ENCODE assay signal across 9 mouse cellular contexts in the genomic region with DNA sequence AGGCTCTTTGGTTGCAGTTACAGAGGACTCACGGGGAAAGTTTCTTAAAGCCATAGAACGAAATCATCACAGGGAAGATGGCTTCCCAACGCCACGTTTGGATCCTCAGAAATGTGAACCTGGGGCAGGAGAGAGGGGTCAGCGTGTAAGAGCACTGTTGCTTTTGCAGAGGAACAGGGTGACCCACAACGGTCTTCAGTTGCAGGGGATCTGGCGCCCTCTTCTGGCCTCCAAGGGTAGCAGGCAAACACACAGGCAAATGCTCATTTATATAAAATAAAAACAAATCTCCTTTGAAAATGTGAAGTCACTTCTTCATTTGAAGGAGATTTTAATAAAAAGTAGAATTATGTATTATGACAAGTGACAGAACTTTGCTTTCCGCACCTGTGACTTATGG.
A peak's percentile ranks its signal among the peaks of the same experiment; 100 is the strongest.
DNase-seq lines count a peak whose midpoint lies in the region; TF ChIP-seq lines count a peak whose summit lies in the region.
"Had no signal": no experiment of that assay in that cellular context is flagged by ENCODE, and none has a peak within 500 bp of the region (broad histone marks: within the 10 kb centered on the region; RNA-seq: fewer than 3 reads in every experiment).

No protein-coding gene starts in this region.

- no peak overlapping the region for H3K27ac ChIP-seq in bone marrow, adult 2 months (ENCODE audit: control insufficient read depth, insufficient read depth, low read depth, low read length, poor library complexity)
- no peak overlapping the region for H3K27ac ChIP-seq in embryonic fibroblast, embryonic 13.5 days (ENCODE audit: insufficient read depth, low read length)
- H3K27ac ChIP-seq: limb, embryonic 12.5 days had no signal

- intact Hi-C loops in heart, postnatal 25 days (cut with DNase I), result loop anchor here (1.0 to 2.0 kb wide), 2 partner anchors 142 to 304 kb away; no protein-coding TSS in a partner anchor

- H3K4me1 ChIP-seq in bone marrow, adult 2 months (ENCODE audit: control insufficient read depth, insufficient read depth, low read length), result no peaks in the 10 kb centered on the region
- H3K4me1 ChIP-seq in embryonic fibroblast, embryonic 13.5 days (ENCODE audit: control insufficient read depth, insufficient read depth, low read length), result no peaks in the 10 kb centered on the region
- H3K4me1 ChIP-seq: limb, embryonic 12.5 days had no signal

- DNase-seq in heart, adult 18-20 months, result peak; percentile 27 to 71
- no peak for DNase-seq in heart, postnatal 25 days (ENCODE audit: low spot score)
- DNase-seq in B cell, adult 2 months, result peak; percentile 56 to 60
- peak; percentile 83 for DNase-seq in kidney, postnatal 4 days
- DNase-seq in lung, postnatal 25 days (ENCODE audit: low spot score), result peak; percentile 50
- peak; percentile 79 for DNase-seq in thymus, postnatal 14 days

- WGBS in bone marrow, adult 2 months, result 29% methylated on average over 8 of the region's 8 CpGs

- TF ChIP-seq CTCF in bone marrow, adult 2 months (IDR thresholded peaks at IDR 0.05; ENCODE audit: control insufficient read depth, insufficient read depth, low read length), result peak; percentile 74
- TF ChIP-seq CTCF in embryonic fibroblast, embryonic 13.5 days (IDR thresholded peaks at IDR 0.05; ENCODE audit: borderline replicate concordance, insufficient read depth, low read length), result peak; percentile 86

- no peak for TF ChIP-seq POLR2A in bone marrow, adult 2 months (IDR thresholded peaks at IDR 0.05; ENCODE audit: borderline replicate concordance, control insufficient read depth, low read depth, low read length)
- no peak for TF ChIP-seq POLR2A in embryonic fibroblast, embryonic 13.5 days (IDR thresholded peaks at IDR 0.05; ENCODE audit: low read depth, low read length)

- H3K4me3 ChIP-seq in bone marrow, adult 2 months (replicated peaks; ENCODE audit: control insufficient read depth, low read depth, low read length), result no peak overlapping the region
- H3K4me3 ChIP-seq in embryonic fibroblast, embryonic 13.5 days (ENCODE audit: insufficient read depth, low read length), result no peak overlapping the region
- H3K4me3 ChIP-seq: limb, embryonic 12.5 days had no signal
